Mouse (Mus musculus) stomach, embryonic 15.5 days (tissue): ENCODE measurements around the gene Gm12888. TPM values are rescaled to one million over a fixed set of nuclear protein-coding genes. Genes with fewer than 3 reads are reported as not detected.
"Not testable (repeated sequence)": the region's sequence is repeated elsewhere in the genome, so short reads cannot be mapped to it uniquely, and the experiment has no call there.

ENCODE experiments used
- ATAC-seq: fragments of 200-750 bp; cut with Nextera tagmentation; 2 replicates; pipeline ENCODE4 v1.8.0; 2017; ENCODE audit warnings: low read depth, moderate number of reproducible peaks, moderate TSS enrichment; ENCODE audit not compliant: insufficient read depth, low FRiP score
- H3K27ac ChIP-seq: fragments of 300-500 bp; sonication (generic); 2 replicates; pipeline ENCODE4 v1.5.1; 2015; ENCODE audit warnings: mild to moderate bottlenecking, inconsistent platforms
- H3K27me3 ChIP-seq: fragments of 300-500 bp; sonication (generic); replicated peaks from 2 replicates; pipeline ENCODE4 v1.6.1; 2015; ENCODE audit warnings: inconsistent platforms
- H3K36me3 ChIP-seq: fragments of 300-500 bp; sonication (generic); 2 replicates; pipeline ENCODE4 v1.6.1; 2015; ENCODE audit warnings: inconsistent platforms
- H3K4me1 ChIP-seq: fragments of 300-500 bp; sonication (generic); 2 replicates; pipeline ENCODE4 v1.6.1; 2015; ENCODE audit warnings: inconsistent platforms
- H3K4me2 ChIP-seq: fragments of 300-500 bp; sonication (generic); 2 replicates; pipeline ENCODE4 v1.6.1; 2015; ENCODE audit warnings: mild to moderate bottlenecking, inconsistent platforms
- H3K4me3 ChIP-seq: fragments of 300-500 bp; sonication (generic); replicated peaks from 2 replicates; pipeline ENCODE4 v1.5.1; 2015; ENCODE audit warnings: inconsistent platforms
- H3K9ac ChIP-seq: fragments of 300-500 bp; sonication (generic); 2 replicates; pipeline ENCODE4 v1.6.1; 2015; ENCODE audit warnings: inconsistent platforms
- H3K9me3 ChIP-seq: fragments of 300-500 bp; sonication (generic); 2 replicates; pipeline ENCODE4 v1.6.1; 2016; ENCODE audit warnings: inconsistent platforms
- WGBS: fragments of 180-500 bp; shearing (Covaris S2); methylation state at CpG from one replicate; pipeline ENCODE4 v1.1.7; 2015; 5-methylcytosine and 5-hydroxymethylcytosine counted together
- polyA plus RNA-seq: library from polyadenylated mRNA; unstranded; fragments of >200 nt; fragmentation: Nextera tagmentation; extraction: Ambion mirVana; gene quantifications from 2 replicates; pipeline ENCODE4 v1.2.1, GENCODE M21; 2015

Gene Gm12888
- polyA plus RNA-seq: 0.18 TPM in 1 of 2 replicates, not detected in the other

GRCm38 (mm10) chr4:121324817-121325216 is at the start of gene Gm12888:
TSS of gene Gm12888 (minus strand) at chr4:121324917.
- 63% methylated on average over 4 of the region's 5 CpGs for WGBS
- H3K4me2 ChIP-seq, ATAC-seq, H3K9ac ChIP-seq, H3K36me3 ChIP-seq, H3K27ac ChIP-seq, H3K4me3 ChIP-seq, H3K27me3 ChIP-seq, H3K9me3 ChIP-seq, H3K4me1 ChIP-seq: not testable (repeated sequence)

Other genes starting within 250 kb of the Gm12888 start
- gene Zmpste24, start 226.7 kb downstream of the Gm12888 start, polyA plus RNA-seq: 35.5 and 39.0 TPM in 2 replicates
- not detected in 2 replicates for gene Tmco2, start 215.7 kb downstream of the Gm12888 start, polyA plus RNA-seq
- gene Rlf, start 109.8 kb downstream of the Gm12888 start, polyA plus RNA-seq: 24.6 and 25.8 TPM in 2 replicates
- not detected in 2 replicates for gene Gm12886, start 98.2 kb upstream of the Gm12888 start, polyA plus RNA-seq